Mouse (Mus musculus): ENCODE results near the gene Arhgef3. TPM values are rescaled to one million over a fixed set of nuclear protein-coding genes. Genes with fewer than 3 reads are reported as not detected.

Arhgef3 gene
- polyA plus RNA-seq, 2 experiments = 2.6 to 5.4 TPM

- Histone ChIP-seq H3K4me3 (ENCODE audit: insufficient read depth in 1 of 2, low read depth in 2 of 2, low read length in 2 of 2) (no peak overlapping the region), H3K4me2 (ENCODE audit: low read depth) (no peak overlapping the region), H3K36me3 (replicated peaks; ENCODE audit: control insufficient read depth, insufficient read depth, low read depth) (no peaks in the 10 kb centered on the region), H3K9me3 (ENCODE audit: control insufficient read depth, low read length) (no peaks in the 10 kb centered on the region), H3K9ac (replicated peaks) (no peak overlapping the region), H3K27ac (no peak overlapping the region), H3K4me1 (replicated peaks; ENCODE audit: control insufficient read depth in 2 of 2, insufficient read depth in 2 of 2, low read length in 1 of 2) (0 out of 4 replicates have a peak, but pooled peaks cover 0 to 3% of the 10 kb centered on the region in 2 experiments), H3K27me3 (ENCODE audit: control insufficient read depth, insufficient read depth, low read length) (no peaks in the 10 kb centered on the region)
- TF ChIP-seq EP300 (IDR thresholded peaks at IDR 0.05; ENCODE audit: low read depth) (no peak), CTCF (IDR thresholded peaks at IDR 0.05; ENCODE audit: low read depth) (no peak)
- WGBS (ENCODE audit: insufficient replicate concordance) = 30% methylated on average over 8 of the region's 8 CpGs
- DNase-seq (ENCODE audit: low read depth in 3 of 3, low spot score in 3 of 3) = no peak
- no peak for ATAC-seq (ENCODE audit: insufficient read depth)
Observed at GRCm38 (mm10) chr14:27317146-27317545, 202.4 kb downstream of the Arhgef3 start.

- H3K27me3 ChIP-seq (ENCODE audit: control insufficient read depth, insufficient read depth, low read length) = no peaks in the 10 kb centered on the region
- H3K9ac ChIP-seq (replicated peaks) = no peak overlapping the region
- H3K4me2 ChIP-seq (ENCODE audit: low read depth) = no peak overlapping the region
- no peaks in the 10 kb centered on the region for H3K36me3 ChIP-seq (replicated peaks; ENCODE audit: control insufficient read depth, insufficient read depth, low read depth)
- ATAC-seq (ENCODE audit: insufficient read depth) = no peak
- H3K27ac ChIP-seq = no peak overlapping the region
- TF ChIP-seq CTCF (IDR thresholded peaks at IDR 0.05; ENCODE audit: low read depth) = no peak
- no peak for TF ChIP-seq EP300 (IDR thresholded peaks at IDR 0.05; ENCODE audit: low read depth)
- 62% methylated on average over 7 of the region's 7 CpGs for WGBS (ENCODE audit: insufficient replicate concordance)
- no peaks in the 10 kb centered on the region for H3K9me3 ChIP-seq (ENCODE audit: control insufficient read depth, low read length)
- DNase-seq (ENCODE audit: low read depth in 3 of 3, low spot score in 3 of 3) = no peak
- H3K4me1 ChIP-seq (replicated peaks; ENCODE audit: control insufficient read depth in 2 of 2, insufficient read depth in 2 of 2, low read length in 1 of 2) = 0 out of 4 replicates have a peak, but pooled peaks cover 0 to 3% of the 10 kb centered on the region in 2 experiments
- H3K4me3 ChIP-seq (ENCODE audit: insufficient read depth in 1 of 2, low read depth in 2 of 2, low read length in 2 of 2) = no peak overlapping the region
Observed at GRCm38 (mm10) chr14:27319386-27319785, 204.7 kb downstream of the Arhgef3 start.

GRCm38 (mm10) chr14:27322041-27322440 lies 207.3 kb downstream of the Arhgef3 start:
- Histone ChIP-seq H3K9ac (replicated peaks) (no peak overlapping the region), H3K4me3 (ENCODE audit: insufficient read depth in 1 of 2, low read depth in 2 of 2, low read length in 2 of 2) (no peak overlapping the region), H3K36me3 (replicated peaks; ENCODE audit: control insufficient read depth, insufficient read depth, low read depth) (no peaks in the 10 kb centered on the region), H3K27me3 (ENCODE audit: control insufficient read depth, insufficient read depth, low read length) (no peaks in the 10 kb centered on the region), H3K9me3 (ENCODE audit: control insufficient read depth, low read length) (no peaks in the 10 kb centered on the region), H3K4me2 (ENCODE audit: low read depth) (no peak overlapping the region), H3K27ac (no peak overlapping the region), H3K4me1 (replicated peaks; ENCODE audit: control insufficient read depth in 2 of 2, insufficient read depth in 2 of 2, low read length in 1 of 2) (0 out of 4 replicates have a peak, but pooled peaks cover 0 to 3% of the 10 kb centered on the region in 2 experiments)
- ATAC-seq (ENCODE audit: insufficient read depth) (no peak), DNase-seq (ENCODE audit: low read depth in 3 of 3, low spot score in 3 of 3) (no peak)
- no peak for TF ChIP-seq CTCF (IDR thresholded peaks at IDR 0.05; ENCODE audit: low read depth)
- TF ChIP-seq EP300 (IDR thresholded peaks at IDR 0.05; ENCODE audit: low read depth) = no peak
- 40% methylated on average over 4 of the region's 4 CpGs for WGBS (ENCODE audit: insufficient replicate concordance)

GRCm38 (mm10) chr14:27324689-27325088 lies 210.0 kb downstream of the Arhgef3 start:
- DNase-seq (ENCODE audit: low read depth in 3 of 3, low spot score in 3 of 3) (no peak), ATAC-seq (ENCODE audit: insufficient read depth) (no peak)
- no peak overlapping the region for H3K4me2 ChIP-seq (ENCODE audit: low read depth)
- no peaks in the 10 kb centered on the region for H3K9me3 ChIP-seq (ENCODE audit: control insufficient read depth, low read length)
- WGBS (ENCODE audit: insufficient replicate concordance) = 63% methylated on average over 7 of the region's 7 CpGs
- H3K36me3 ChIP-seq (replicated peaks; ENCODE audit: control insufficient read depth, insufficient read depth, low read depth) = no peaks in the 10 kb centered on the region
- H3K27ac ChIP-seq = no peak overlapping the region
- TF ChIP-seq CTCF (IDR thresholded peaks at IDR 0.05; ENCODE audit: low read depth) = no peak
- TF ChIP-seq EP300 (IDR thresholded peaks at IDR 0.05; ENCODE audit: low read depth) = no peak
- H3K9ac ChIP-seq (replicated peaks) = no peak overlapping the region
- no peaks in the 10 kb centered on the region for H3K4me1 ChIP-seq (replicated peaks; ENCODE audit: control insufficient read depth in 2 of 2, insufficient read depth in 2 of 2, low read length in 1 of 2)
- no peaks in the 10 kb centered on the region for H3K27me3 ChIP-seq (ENCODE audit: control insufficient read depth, insufficient read depth, low read length)
- H3K4me3 ChIP-seq (ENCODE audit: insufficient read depth in 1 of 2, low read depth in 2 of 2, low read length in 2 of 2) = no peak overlapping the region

- Histone ChIP-seq H3K9ac (replicated peaks) (no peak overlapping the region), H3K9me3 (ENCODE audit: control insufficient read depth, low read length) (no peaks in the 10 kb centered on the region), H3K4me1 (replicated peaks; ENCODE audit: control insufficient read depth in 2 of 2, insufficient read depth in 2 of 2, low read length in 1 of 2) (no peaks in the 10 kb centered on the region), H3K36me3 (replicated peaks; ENCODE audit: control insufficient read depth, insufficient read depth, low read depth) (no peaks in the 10 kb centered on the region), H3K27me3 (ENCODE audit: control insufficient read depth, insufficient read depth, low read length) (no peaks in the 10 kb centered on the region), H3K4me2 (ENCODE audit: low read depth) (no peak overlapping the region), H3K4me3 (ENCODE audit: insufficient read depth in 1 of 2, low read depth in 2 of 2, low read length in 2 of 2) (no peak overlapping the region), H3K27ac (no peak overlapping the region)
- DNase-seq (ENCODE audit: low read depth in 3 of 3, low spot score in 3 of 3) (no peak), ATAC-seq (ENCODE audit: insufficient read depth) (no peak)
- no peak for TF ChIP-seq CTCF (IDR thresholded peaks at IDR 0.05; ENCODE audit: low read depth)
- no peak for TF ChIP-seq EP300 (IDR thresholded peaks at IDR 0.05; ENCODE audit: low read depth)
- 62% methylated on average over 6 of the region's 6 CpGs for WGBS (ENCODE audit: insufficient replicate concordance)
Observed at GRCm38 (mm10) chr14:27325537-27325936, 210.8 kb downstream of the Arhgef3 start.
